Mouse (Mus musculus) liver, embryonic 14.5 days (tissue): ENCODE measurements around the gene Rhbdd2. TPM values are rescaled to one million over a fixed set of nuclear protein-coding genes. Genes with fewer than 3 reads are reported as not detected.

ENCODE experiments used
- ATAC-seq: fragments of 200-750 bp; cut with Nextera tagmentation; 2 replicates; pipeline ENCODE4 v1.8.0; 2017; ENCODE audit warnings: moderate number of reproducible peaks, mild to moderate bottlenecking, moderate library complexity; ENCODE audit not compliant: insufficient read depth
- DNase-seq, 3 experiments: peaks; one replicate each; pipeline ENCODE4 v3.0.0-alpha.2; 2012 to 2013; ENCODE audit warnings: low read depth in 3 of 3, low spot score in 3 of 3
- H3K27ac ChIP-seq: fragments of 300-500 bp; sonication (generic); 2 replicates; pipeline ENCODE4 v1.5.1; 2014; ENCODE audit warnings: moderate library complexity, mild to moderate bottlenecking, control low read depth, inconsistent platforms
- H3K27me3 ChIP-seq: fragments of 300-500 bp; sonication (generic); 2 replicates; pipeline ENCODE4 v1.6.1; 2014; ENCODE audit warnings: mild to moderate bottlenecking, low read length, moderate library complexity; ENCODE audit not compliant: control insufficient read depth, insufficient read depth
- H3K36me3 ChIP-seq: fragments of 300-500 bp; sonication (generic); replicated peaks from 2 replicates; pipeline ENCODE4 v1.6.1; 2014; ENCODE audit warnings: low read depth; ENCODE audit not compliant: control insufficient read depth, insufficient read depth
- H3K4me1 ChIP-seq, 2 experiments: fragments of 200-500 bp in 1 of 2; fragments of 300-500 bp in 1 of 2; sonication (generic) in 1 of 2; replicated peaks; 2 replicates each; pipeline ENCODE4 v1.6.1; 2012 to 2014; ENCODE audit warnings: antibody characterized with exemption in 1 of 2, inconsistent platforms in 1 of 2, low read length in 1 of 2; ENCODE audit not compliant: control insufficient read depth in 2 of 2, insufficient read depth in 2 of 2
- H3K4me2 ChIP-seq: fragments of 300-500 bp; sonication (generic); 2 replicates; pipeline ENCODE4 v1.6.1; 2014; ENCODE audit warnings: low read depth, mild to moderate bottlenecking, control low read depth, moderate library complexity
- H3K4me3 ChIP-seq, 2 experiments: fragments of 200-500 bp in 1 of 2; fragments of 300-500 bp in 1 of 2; sonication (generic) in 1 of 2; 2 replicates each; pipeline ENCODE4 v1.5.1; 2012 to 2014; ENCODE audit warnings: low read depth in 2 of 2, low read length in 2 of 2, mild to moderate bottlenecking in 2 of 2, control low read depth in 1 of 2, inconsistent platforms in 1 of 2, moderate library complexity in 1 of 2; ENCODE audit not compliant: insufficient read depth in 1 of 2
- H3K9ac ChIP-seq: fragments of 300-500 bp; sonication (generic); replicated peaks from 2 replicates; pipeline ENCODE4 v1.6.1; 2014; ENCODE audit warnings: mild to moderate bottlenecking, control low read depth, moderate library complexity
- H3K9me3 ChIP-seq: fragments of 300-500 bp; sonication (generic); 2 replicates; pipeline ENCODE4 v1.6.1; 2016; ENCODE audit warnings: low read length, mixed read lengths; ENCODE audit not compliant: control insufficient read depth
- CTCF ChIP-seq: IDR thresholded peaks from 2 replicates; pipeline ENCODE4 v1.5.1; 2016; ENCODE audit warnings: antibody characterized with exemption, low read depth, control low read depth
- EP300 ChIP-seq: IDR thresholded peaks from 2 replicates; pipeline ENCODE4 v1.6.1; 2016; ENCODE audit warnings: antibody characterized with exemption, low read depth
- WGBS: fragments of 180-500 bp; shearing (Covaris S2); extraction: QIAGEN DNeasy Blood & Tissue Kit; methylation state at CpG from one replicate; pipeline ENCODE4 v1.1.7; 2014; ENCODE audit not compliant: insufficient replicate concordance; 5-methylcytosine and 5-hydroxymethylcytosine counted together
- polyA plus RNA-seq, 2 experiments: library from polyadenylated mRNA; depleted of rRNA in 1 of 2; stranded (reverse) in 1 of 2; unstranded in 1 of 2; fragments of >200 nt; fragmentation: Nextera tagmentation in 1 of 2; extraction: Ambion mirVana in 1 of 2; gene quantifications; 2 replicates each; pipeline versions ENCODE4 v1.2.1 to v1.2.3; 2012 to 2014

The Rhbdd2 gene
- polyA plus RNA-seq, 2 experiments = 4.1 to 8.3 TPM

GRCm38 (mm10) chr5:135682942-135683570 is 50.6 kb downstream of the Rhbdd2 start:
- no peaks in the 10 kb centered on the region for H3K9me3 ChIP-seq
- no peaks in the 10 kb centered on the region for H3K36me3 ChIP-seq
- WGBS = 70% methylated on average over 12 of the region's 12 CpGs
- H3K4me1 ChIP-seq = peaks cover 0 to 12% of the 10 kb centered on the region in 2 experiments; a peak in 3 of 4 replicates
- no peak overlapping the region for H3K27ac ChIP-seq
- no peak overlapping the region for H3K4me3 ChIP-seq
- ATAC-seq = no peak
- no peak overlapping the region for H3K9ac ChIP-seq
- no peak for TF ChIP-seq EP300
- no peak for TF ChIP-seq CTCF
- H3K4me2 ChIP-seq = no peak overlapping the region
- DNase-seq = no peak
- H3K27me3 ChIP-seq = no peaks in the 10 kb centered on the region

- no peak overlapping the region for H3K27ac ChIP-seq
- TF ChIP-seq CTCF (no peak), EP300 (no peak)
- H3K4me3 ChIP-seq = peak overlapping the region in 1 of 2 experiments; percentile 72; a peak in 2 of 4 replicates
- no peaks in the 10 kb centered on the region for H3K9me3 ChIP-seq
- ATAC-seq = no peak
- H3K9ac ChIP-seq = no peak overlapping the region
- H3K4me2 ChIP-seq = peak overlapping the region; percentile 68
- no peaks in the 10 kb centered on the region for H3K27me3 ChIP-seq
- H3K4me1 ChIP-seq = peaks cover 5 to 20% of the 10 kb centered on the region in 2 experiments
- 64% methylated on average over 5 of the region's 5 CpGs for WGBS
- no peak for DNase-seq
- no peaks in the 10 kb centered on the region for H3K36me3 ChIP-seq
These were observed 58.0 kb downstream of the Rhbdd2 start for GRCm38 (mm10) chr5:135690401-135690800.

- Histone ChIP-seq H3K4me2 (no peak overlapping the region), H3K4me3 (no peak overlapping the region), H3K36me3 (no peaks in the 10 kb centered on the region), H3K9me3 (no peaks in the 10 kb centered on the region), H3K27me3 (no peaks in the 10 kb centered on the region), H3K9ac (no peak overlapping the region), H3K27ac (no peak overlapping the region), H3K4me1 (peaks cover 5 to 17% of the 10 kb centered on the region in 2 experiments)
- no peak for DNase-seq
- no peak for ATAC-seq
- 64% methylated on average over 4 of the region's 4 CpGs for WGBS
- no peak for TF ChIP-seq CTCF
- TF ChIP-seq EP300 = no peak
These were observed 58.8 kb downstream of the Rhbdd2 start for GRCm38 (mm10) chr5:135691266-135691665.

- Histone ChIP-seq H3K4me2 (no peak overlapping the region), H3K36me3 (no peaks in the 10 kb centered on the region), H3K4me1 (peaks cover 5 to 10% of the 10 kb centered on the region in 2 experiments; a peak in 3 of 4 replicates), H3K4me3 (no peak overlapping the region), H3K9ac (no peak overlapping the region), H3K27me3 (no peaks in the 10 kb centered on the region), H3K9me3 (no peaks in the 10 kb centered on the region), H3K27ac (no peak overlapping the region)
- ATAC-seq = no peak
- TF ChIP-seq CTCF (no peak), EP300 (no peak)
- no peak for DNase-seq
- WGBS = 87% methylated on average over 5 of the region's 5 CpGs
These were observed 60.9 kb downstream of the Rhbdd2 start for GRCm38 (mm10) chr5:135693281-135693853.

DNA sequence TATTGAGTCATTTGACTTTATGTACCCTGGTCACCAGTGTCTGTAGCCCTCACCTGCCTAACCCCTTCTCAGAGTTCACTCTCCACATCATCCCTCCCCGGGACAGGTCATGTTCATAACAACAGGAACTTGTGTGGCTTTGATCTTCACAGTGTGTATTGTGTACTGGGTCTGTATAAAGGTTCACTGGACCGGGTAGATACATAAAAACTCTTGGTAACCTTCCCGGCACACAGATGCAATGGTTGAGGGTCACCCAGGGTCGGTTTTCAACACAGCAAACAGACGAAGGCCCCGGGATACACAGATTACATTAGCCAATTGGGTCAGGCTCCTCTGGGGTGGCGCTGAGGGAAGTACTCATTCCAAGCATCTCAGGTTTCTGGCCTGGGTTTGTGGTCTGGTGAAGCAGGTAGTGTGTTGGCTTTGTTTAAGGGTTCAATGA is 62.9 kb downstream of the Rhbdd2 start:
- no peak for TF ChIP-seq CTCF
- no peak for TF ChIP-seq EP300
- H3K4me3 ChIP-seq = no peak overlapping the region
- H3K9me3 ChIP-seq = no peaks in the 10 kb centered on the region
- no peak overlapping the region for H3K4me2 ChIP-seq
- no peak overlapping the region for H3K27ac ChIP-seq
- 61% methylated on average over 7 of the region's 7 CpGs for WGBS
- DNase-seq (no peak), ATAC-seq (peak; percentile 63; the same call in 1 of the 2 replicates)
- H3K27me3 ChIP-seq = no peaks in the 10 kb centered on the region
- H3K9ac ChIP-seq = no peak overlapping the region
- H3K4me1 ChIP-seq = peaks cover 2 to 3% of the 10 kb centered on the region in 2 experiments; a peak in 3 of 4 replicates
- H3K36me3 ChIP-seq = no peaks in the 10 kb centered on the region

Other genes with a start within 250 kb of the Rhbdd2 start
- 7.6 and 9.7 TPM in 2 replicates for gene Pom121, start 238.1 kb upstream of the Rhbdd2 start, polyA plus RNA-seq (2012; rRNA removed)
- 5.4 and 7.0 TPM in 2 replicates for gene Pom121, start 238.1 kb upstream of the Rhbdd2 start, polyA plus RNA-seq (2014; fragmentation: Nextera tagmentation; extraction: Ambion mirVana)
- gene Hip1, start 87.5 kb upstream of the Rhbdd2 start, polyA plus RNA-seq (2012; rRNA removed) = 1.5 and 2.2 TPM in 2 replicates
- 2.8 and 2.9 TPM in 2 replicates for gene Hip1, start 87.5 kb upstream of the Rhbdd2 start, polyA plus RNA-seq (2014; fragmentation: Nextera tagmentation; extraction: Ambion mirVana)
- not detected in 2 replicates for gene Ccl26, start 69.0 kb upstream of the Rhbdd2 start, polyA plus RNA-seq (2012; rRNA removed)
- not detected in 2 replicates for gene Ccl26, start 69.0 kb upstream of the Rhbdd2 start, polyA plus RNA-seq (2014; fragmentation: Nextera tagmentation; extraction: Ambion mirVana)
- 11.8 and 12.1 TPM in 2 replicates for gene Ccl24, start 59.6 kb upstream of the Rhbdd2 start, polyA plus RNA-seq (2012; rRNA removed)
- gene Ccl24, start 59.6 kb upstream of the Rhbdd2 start, polyA plus RNA-seq (2014; fragmentation: Nextera tagmentation; extraction: Ambion mirVana) = 14.4 and 17.8 TPM in 2 replicates
- gene Por, start 37.4 kb downstream of the Rhbdd2 start, polyA plus RNA-seq (2012; rRNA removed) = 21.7 and 27.7 TPM in 2 replicates
- gene Por, start 37.4 kb downstream of the Rhbdd2 start, polyA plus RNA-seq (2014; fragmentation: Nextera tagmentation; extraction: Ambion mirVana) = 18.1 and 21.4 TPM in 2 replicates
- gene Tmem120a, start 111.8 kb downstream of the Rhbdd2 start, polyA plus RNA-seq (2012; rRNA removed) = 5.4 and 5.7 TPM in 2 replicates
- gene Tmem120a, start 111.8 kb downstream of the Rhbdd2 start, polyA plus RNA-seq (2014; fragmentation: Nextera tagmentation; extraction: Ambion mirVana) = 15.2 and 16.0 TPM in 2 replicates
- 0.02 TPM in 1 of 2 replicates, not detected in the other for gene Styxl1, start 145.8 kb downstream of the Rhbdd2 start, polyA plus RNA-seq (2012; rRNA removed)
- gene Styxl1, start 145.8 kb downstream of the Rhbdd2 start, polyA plus RNA-seq (2014; fragmentation: Nextera tagmentation; extraction: Ambion mirVana) = not detected in 2 replicates
- gene Mdh2, start 145.9 kb downstream of the Rhbdd2 start, polyA plus RNA-seq (2012; rRNA removed) = 211 and 224 TPM in 2 replicates
- 307 and 326 TPM in 2 replicates for gene Mdh2, start 145.9 kb downstream of the Rhbdd2 start, polyA plus RNA-seq (2014; fragmentation: Nextera tagmentation; extraction: Ambion mirVana)
- gene Srrm3, start 174.3 kb downstream of the Rhbdd2 start, polyA plus RNA-seq (2012; rRNA removed) = 0.01 and 0.27 TPM in 2 replicates
- not detected in 2 replicates for gene Srrm3, start 174.3 kb downstream of the Rhbdd2 start, polyA plus RNA-seq (2014; fragmentation: Nextera tagmentation; extraction: Ambion mirVana)